Mouse (Mus musculus) cerebellum, postnatal 25 days (tissue): ENCODE results near the gene Eda2r.

ENCODE experiments used
- DNase-seq, 2 experiments: peaks; one replicate each; pipeline ENCODE4 v3.0.0; 2021; ENCODE audit warnings: mixed read lengths in 2 of 2

The Eda2r gene

DNA sequence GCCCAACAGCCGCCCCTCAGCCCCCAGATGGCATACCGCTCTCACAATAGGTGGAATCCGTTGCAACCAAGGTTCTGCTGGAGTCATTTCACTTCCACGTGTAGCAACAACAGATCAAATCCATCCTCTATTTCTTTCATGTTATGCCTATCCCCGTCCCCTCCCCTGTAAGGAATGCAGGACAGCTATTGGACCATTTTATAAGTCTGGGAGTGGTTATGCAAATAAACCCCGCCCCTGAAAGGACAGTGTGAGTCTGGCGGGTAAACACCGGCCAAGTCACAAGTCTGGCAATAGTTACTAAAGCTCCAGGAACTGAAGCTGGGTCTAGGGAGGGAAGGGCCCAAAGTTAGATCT, at the start of gene Eda2r:
Eda2r (minus strand) TSS at position 152 of the 357 bp plus-strand sequence.
- DNase-seq: no peak

DNA sequence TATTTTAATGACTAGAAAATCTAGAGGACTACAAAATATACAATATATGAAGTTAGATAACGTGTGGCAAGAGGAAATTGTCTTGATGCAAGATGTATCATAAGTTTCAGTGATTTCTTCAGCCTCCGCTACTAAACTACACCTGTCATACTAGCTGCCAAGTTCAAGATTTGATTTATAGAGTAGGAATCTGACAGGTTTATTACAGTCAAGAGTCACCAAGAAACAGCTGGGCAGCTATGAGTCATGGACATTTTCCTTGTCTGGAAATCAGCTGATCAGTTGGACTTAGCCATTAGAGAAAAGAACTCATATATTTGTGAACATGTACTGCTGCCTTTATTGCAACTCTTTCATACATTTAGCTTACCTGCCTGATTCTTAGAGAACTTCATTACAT, 20.9 kb upstream of the Eda2r start:
- DNase-seq: no peak

DNA sequence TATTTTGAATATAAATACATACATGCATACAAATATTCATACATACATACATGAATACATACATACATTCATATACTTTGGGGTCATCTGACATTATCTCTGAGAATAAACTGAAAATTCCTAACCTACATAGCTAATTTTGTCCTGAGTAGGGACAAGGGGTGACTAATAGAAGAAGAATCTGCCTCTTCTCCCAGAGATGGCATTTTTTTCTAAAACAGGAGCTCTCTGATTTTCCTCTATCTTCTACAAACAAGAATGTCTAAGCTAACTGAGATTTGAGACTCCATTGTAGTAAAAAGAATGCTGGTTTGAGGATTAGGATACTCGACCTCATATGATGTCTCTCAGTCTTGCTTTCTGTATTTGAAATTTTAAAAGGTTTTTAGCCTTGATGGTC, 1.1 kb upstream of the Eda2r start:
- no peak for DNase-seq

DNA sequence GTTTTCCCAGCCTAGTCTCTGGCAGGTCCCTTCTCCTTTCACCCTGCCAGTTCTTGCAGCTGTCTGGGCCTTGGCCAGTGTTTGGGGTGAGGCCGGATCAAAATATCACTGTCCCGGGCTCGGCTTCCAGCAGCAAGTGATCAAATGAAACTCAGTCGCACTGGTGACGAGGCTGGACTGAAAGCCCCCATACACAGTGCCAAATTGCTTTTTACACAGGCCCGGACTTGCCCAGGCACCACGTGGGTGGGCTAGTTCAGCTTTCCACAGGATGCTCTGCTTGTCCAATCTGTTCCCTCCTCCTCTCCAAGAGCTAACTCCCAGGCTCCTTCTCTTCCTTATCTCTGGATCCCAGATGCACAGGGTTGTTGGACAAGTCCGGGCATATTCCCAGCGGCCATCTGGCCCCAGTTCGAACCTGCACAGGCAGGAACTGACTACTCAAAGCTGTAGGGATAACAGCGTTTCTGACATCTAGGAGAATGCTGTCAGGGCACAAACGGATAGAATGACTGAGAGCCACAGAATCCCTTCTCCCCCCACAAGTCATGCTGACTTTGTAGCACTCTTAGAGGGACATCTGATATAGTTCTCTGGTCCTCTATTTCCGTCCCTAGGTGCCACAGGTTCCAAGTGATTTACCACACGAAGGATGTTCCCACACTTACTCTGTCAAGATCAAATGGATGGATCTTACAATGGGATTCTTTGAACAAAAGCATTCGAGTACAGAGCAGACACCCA, 523 bp downstream of the Eda2r start:
- DNase-seq: peak; percentile 2 to 4

DNA sequence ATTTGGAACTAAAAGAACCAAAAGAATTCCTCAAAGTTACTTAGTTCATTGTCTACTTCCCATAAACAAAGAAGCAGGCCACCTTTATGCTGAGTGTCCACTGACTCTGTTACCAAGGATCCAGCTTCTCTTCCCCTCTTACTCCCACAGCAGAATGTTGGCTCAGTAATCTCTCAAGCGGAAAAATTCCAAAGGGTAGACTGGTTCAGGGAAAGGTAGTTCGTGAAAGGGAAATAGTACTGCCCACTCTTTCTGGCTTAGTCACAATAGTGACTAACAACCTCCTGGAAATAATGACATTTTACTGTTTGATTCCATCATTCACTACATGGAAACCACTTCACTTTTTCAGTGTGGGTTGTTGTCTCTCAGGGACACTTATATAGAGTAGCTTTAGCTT, 4.2 kb downstream of the Eda2r start:
- DNase-seq: no peak

DNA sequence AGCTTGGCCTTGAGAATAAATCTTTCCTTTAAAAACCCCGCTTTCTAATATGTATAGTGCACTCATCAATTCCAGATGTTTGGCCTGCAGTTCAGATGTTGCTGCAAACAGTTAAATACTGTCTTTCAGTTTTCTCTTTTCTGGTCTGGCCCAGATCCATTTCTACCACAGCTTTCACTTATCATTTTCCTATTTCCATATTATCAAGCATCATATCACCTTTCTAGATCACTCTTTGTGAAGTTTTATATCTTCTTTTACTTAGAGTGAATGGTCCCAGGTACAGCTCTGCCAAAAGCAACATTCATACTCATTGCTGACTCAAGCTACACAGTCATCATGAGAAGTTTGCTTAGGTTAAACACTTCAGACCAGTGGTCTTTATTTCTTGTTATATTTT, 7.8 kb downstream of the Eda2r start:
- DNase-seq: no peak

DNA sequence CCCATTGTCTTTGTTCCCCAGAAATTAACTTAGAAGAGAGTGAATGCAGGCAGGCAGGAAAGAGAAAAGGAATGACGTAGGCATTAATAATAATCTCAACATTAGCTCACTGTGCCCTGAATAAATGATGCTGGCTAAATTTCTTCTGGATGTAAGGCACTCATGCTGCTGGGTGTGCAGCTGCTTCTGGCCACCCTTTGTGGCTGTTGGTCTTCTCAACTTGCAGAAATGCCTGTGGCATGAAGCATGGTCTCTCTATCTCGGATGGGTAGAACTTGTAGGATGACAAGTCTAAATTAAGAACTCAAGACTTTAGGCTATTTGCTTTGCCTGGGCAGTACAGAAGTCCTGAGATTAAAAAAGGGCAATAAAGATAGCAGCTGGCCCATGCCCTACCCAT, 8.3 kb downstream of the Eda2r start:
- no peak for DNase-seq

DNA sequence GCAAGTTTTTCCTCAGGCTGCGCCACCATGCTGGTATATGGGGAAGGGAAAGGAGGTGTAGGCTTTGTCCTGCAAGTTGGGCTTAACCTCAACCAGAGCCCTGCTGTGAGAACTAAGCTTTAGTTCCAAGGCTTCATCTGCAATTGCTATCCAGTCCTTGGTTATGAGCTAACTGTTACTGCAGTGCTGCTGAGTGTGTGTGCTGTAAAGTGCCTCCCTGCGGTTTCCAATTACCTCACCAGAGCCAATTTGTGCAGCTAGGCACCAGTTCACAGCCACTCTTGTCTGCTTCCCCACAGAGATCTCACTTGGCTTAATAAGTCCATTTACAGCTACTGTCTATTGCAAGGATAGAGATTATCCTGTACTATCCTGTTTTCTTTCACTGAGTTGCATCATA, 16.1 kb downstream of the Eda2r start:
- no peak for DNase-seq

DNA sequence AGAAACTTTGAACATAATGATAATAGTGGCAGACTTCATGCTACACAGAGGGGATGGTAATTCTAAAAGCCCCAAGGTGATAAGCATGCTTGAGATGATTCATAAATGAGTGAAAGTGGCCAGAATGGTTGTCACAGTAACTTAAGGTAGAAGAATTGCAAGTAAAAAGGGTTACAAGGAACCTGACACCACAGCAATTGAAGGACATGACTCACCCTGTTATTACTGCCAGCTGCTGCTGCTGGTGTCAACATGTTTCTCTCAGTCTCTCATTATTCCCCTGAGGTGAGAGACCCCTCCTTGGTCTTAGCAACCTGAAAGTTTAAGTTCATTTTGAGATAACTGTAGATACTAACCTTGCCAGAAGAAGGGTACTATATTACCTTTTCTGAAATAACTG, 49.1 kb downstream of the Eda2r start:
- no peak for DNase-seq
